Mouse (Mus musculus) adrenal gland, postnatal 14 days (tissue): ENCODE data around the gene Gramd4. TPM values are rescaled to one million over a fixed set of nuclear protein-coding genes. Genes with fewer than 3 reads are reported as not detected.
"Not testable (repeated sequence)": the region's sequence is repeated elsewhere in the genome, so short reads cannot be mapped to it uniquely, and the experiment has no call there.

Source experiments
- DNase-seq: peaks from one replicate; pipeline ENCODE4 v3.0.0; 2021; ENCODE audit warnings: mixed read lengths
- total RNA-seq: library from RNA; stranded (reverse); gene quantifications from 2 replicates; pipeline ENCODE4 v1.2.3, GENCODE M21; 2021

Gene Gramd4
- total RNA-seq, 1 experiment from 2014 or later: 17.5 TPM

DNA sequence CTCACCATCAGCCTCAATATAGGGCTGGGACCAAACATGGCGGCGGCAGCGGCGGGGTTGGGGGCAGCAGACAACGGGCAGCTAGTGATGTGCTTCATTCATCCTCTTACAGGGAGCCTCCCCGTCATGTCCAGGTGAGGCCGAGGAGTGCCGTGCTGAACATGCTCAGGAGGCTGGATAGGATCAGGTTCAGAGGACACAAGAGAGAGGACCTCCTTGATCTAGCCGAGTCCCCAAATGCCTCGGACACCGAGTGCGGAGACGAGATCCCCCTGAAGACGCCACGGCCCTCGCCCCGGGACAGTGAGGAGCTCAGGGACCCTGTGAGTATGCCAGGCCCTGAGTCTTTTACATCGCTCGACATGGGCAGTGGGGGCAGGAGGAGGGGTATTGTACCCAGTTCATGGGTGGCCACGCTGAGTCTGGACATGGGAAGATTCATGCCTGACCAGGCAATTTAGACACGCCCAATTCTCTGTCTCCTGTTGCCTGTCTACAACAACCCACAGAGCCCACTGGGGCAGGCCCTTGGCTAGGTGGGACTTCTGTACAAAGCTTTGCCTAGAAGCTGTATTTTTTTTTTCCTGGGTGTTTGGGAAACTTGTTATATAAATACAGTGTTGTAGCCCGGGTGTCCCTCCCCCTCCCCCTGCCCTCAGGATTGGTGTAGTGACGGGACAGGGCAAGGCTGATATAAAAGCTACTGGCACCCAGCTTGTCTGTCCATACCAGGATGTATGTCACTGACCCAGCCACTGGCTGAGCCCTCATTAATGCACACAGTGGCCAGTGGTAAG lies 33.9 kb downstream of the Gramd4 start:
- no peak for DNase-seq

DNA sequence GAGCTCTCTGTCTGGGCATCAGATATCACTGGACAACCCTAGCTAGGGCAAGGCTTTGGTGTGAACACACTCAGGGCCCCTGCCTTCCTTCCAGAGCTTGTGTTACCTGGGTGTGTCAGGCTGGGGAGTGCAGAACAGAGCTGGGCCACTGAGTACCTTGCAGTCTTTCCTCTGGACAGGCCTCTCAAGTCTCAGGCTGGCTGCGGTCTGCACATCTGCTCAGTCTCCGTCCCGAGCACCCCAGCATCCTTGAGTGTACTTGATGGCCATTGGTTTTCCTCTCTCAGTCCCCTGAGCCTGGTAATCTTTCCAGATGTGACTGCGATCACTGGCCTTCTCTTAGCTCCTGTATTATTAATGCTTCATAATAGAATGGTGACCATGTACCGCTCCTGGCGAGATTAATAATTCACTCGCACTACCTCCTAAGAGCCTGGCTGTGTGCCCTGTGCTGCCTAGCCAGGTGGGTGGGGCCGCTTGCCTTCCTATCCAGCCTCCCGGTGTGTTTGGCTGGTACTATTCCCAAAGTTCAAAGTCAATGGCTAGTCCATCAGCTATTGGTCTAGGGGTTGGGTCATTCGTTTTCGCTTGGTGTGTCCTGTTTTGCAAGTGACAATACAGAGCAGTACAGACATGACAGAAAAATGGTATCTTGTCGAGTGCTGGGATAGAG lies 34.6 kb downstream of the Gramd4 start:
- DNase-seq: no peak

DNA sequence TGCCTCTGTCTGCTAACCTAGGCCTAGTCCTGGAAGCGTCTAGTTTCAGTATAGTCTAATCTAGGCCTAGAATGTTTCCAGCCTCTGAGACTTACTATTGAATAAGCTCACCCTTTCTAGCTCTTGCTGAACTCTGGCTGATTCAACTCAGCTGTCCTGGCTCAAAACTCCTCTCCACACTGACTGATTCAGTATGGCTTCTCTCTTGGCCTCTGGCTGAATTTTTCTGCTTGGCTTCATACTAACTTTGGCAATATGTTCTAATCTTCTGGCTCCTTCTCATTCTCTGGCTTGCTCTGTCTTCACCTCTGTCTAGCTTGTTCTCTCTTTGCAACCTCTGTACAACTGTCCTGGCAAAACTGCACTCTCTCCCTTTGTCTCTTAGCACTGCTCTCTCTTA lies 35.7 kb downstream of the Gramd4 start:
- no peak for DNase-seq

DNA sequence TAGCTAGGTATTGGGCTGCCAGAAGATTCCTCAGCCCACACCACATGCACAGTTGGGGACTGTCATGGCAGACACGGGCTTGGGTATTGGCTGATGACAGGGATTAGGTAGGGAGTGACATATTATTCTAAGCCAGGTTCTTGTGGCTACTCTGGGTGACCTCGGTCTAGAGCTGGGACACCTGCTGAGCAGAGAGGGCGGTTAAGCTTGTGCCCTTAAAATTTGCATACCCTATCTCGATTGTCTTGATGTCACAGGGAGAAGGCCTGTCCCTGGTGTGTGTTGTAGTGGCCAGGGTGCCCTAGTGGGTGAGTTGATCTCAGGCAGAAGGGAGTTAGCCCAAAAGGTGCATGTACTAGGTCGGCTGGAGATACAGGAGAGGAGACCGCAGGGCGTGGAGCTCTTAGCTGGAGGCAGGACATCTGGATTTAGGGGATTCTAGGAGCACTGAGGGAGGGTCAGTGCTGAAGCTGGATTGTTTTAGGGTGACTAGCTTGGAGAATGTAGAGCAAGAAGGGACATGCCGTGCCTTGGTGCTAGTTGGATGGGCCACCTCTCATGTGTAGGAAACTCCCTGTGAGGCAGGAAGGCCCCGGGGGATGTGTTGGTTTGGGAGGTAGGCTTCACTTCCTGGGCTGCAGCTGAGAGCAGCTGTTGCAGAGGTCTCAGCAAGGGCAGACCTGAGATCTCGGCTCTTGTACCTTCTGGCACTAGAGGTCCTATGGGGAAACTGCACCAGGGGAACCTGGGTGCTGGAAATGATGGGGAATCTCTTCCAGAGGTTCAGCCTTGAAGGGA lies 37.0 kb downstream of the Gramd4 start:
- DNase-seq: no peak

DNA sequence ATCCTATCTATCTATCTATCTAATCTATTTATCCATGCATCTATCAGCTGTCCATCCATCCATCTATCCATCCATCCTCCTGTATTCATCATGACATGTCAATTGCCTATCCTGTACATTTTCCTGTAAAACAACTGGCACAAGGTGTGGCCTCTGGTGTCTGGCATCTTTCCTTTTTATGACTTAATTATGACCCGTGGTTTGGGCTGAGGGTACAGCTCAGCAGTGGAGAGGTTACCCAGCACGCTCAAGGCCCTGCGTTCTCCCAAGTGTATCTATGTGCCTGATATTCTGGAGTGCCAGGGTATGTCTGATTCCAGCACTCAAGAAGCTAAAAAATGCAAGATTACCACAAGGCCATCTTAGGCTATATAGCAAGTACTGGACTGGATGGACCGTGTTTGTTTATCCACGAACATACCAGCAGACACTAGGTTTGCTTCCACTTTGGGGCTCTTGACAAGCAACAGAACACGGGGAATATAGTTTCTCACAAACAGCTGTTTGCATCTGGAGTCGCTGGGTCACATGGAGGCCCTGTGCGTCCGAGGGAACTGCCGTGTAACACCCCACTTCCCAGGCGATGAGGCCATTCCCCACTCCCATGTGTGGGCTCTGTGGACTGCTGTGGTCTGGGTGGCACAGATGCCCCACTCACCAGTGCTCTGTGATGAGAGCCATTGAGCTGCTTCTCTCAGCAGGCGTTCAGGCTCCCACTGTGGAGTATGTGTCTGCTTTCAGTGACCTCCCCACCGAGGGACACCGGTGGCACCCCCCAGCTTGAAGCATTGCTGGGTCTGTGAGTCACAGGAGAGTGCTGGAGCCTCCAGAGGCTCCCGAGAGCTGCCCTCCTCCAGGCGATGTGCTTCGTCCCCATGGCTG lies 38.5 kb downstream of the Gramd4 start:
- DNase-seq: no peak

DNA sequence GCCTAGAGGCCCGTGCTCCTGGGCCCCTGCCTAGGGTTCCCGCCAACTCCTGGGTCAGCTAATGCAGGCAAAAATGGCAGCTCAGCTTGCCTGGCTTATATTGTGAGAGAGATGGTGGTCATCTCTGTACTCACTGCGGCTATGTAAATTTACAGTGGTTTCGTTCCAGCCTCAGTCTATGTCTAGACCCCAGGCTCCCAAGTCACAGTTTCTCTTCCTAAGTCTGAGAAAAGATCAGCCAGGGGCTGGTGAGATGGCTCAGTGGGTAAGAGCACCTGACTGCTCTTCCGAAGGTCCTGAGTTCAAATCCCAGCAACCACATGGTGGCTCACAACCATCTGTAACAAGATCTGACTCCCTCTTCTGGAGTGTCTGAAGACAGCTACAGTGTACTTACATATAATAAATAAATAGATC lies 39.1 kb downstream of the Gramd4 start:
- DNase-seq: not testable (repeated sequence)

DNA sequence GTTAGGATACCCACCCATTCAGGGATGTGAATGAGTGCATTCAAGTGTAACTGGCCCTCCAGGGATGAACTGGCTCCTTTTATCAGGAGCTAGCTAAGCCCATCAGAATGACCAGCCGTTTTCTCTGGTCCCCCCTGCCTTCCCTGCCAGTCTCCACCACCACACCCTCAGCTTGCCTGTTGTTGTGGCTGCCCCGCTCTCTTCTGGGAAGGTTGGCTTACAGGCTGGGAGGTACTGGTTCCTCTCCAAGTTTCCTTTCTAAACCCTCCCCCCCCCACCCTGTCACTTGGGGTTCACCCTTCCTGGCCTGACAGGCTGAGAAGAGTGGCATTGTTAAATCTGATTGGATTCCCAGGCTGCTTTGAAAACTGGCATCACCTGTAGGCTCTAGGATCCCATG lies 40.4 kb downstream of the Gramd4 start:
- DNase-seq: no peak

DNA sequence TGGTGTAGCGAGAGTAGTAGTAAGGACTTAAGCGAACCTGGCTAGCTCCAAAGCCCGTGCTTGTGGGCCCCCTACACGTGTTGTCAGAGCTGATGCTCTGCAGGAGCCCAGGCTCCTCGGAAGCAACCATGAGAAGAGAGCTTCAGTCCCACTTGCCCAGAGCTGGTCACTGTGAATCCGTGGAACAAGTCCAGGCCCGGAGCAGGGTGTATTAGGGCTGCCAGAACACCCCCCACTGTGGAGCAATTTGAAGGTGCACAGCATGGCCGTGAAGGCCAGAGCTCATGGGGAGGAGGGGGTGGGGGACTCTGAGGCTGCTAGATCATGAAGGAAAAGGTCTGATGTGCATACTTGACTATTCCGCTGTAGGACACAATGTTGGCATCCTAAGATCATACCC lies 44.1 kb downstream of the Gramd4 start:
- no peak for DNase-seq

DNA sequence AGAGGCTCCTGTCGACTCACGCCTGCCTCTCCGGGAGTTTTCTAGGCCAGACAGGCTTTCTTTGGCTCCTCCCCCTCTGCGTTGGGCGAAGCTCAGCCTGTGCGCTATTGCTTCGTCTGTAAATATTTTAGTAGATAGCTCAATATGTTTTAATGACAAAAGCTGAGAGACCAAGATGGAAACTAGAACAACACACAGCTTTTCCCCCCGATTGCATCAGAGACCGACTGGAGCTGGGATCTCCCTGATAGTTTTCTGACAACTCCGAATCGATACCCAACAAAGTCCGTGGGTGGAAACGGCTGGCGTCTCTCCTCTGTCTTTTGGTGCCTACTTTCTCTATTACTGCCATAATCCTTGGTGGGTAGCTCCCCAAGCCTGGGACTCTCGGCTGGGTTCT lies 44.8 kb downstream of the Gramd4 start:
- DNase-seq: no peak

DNA sequence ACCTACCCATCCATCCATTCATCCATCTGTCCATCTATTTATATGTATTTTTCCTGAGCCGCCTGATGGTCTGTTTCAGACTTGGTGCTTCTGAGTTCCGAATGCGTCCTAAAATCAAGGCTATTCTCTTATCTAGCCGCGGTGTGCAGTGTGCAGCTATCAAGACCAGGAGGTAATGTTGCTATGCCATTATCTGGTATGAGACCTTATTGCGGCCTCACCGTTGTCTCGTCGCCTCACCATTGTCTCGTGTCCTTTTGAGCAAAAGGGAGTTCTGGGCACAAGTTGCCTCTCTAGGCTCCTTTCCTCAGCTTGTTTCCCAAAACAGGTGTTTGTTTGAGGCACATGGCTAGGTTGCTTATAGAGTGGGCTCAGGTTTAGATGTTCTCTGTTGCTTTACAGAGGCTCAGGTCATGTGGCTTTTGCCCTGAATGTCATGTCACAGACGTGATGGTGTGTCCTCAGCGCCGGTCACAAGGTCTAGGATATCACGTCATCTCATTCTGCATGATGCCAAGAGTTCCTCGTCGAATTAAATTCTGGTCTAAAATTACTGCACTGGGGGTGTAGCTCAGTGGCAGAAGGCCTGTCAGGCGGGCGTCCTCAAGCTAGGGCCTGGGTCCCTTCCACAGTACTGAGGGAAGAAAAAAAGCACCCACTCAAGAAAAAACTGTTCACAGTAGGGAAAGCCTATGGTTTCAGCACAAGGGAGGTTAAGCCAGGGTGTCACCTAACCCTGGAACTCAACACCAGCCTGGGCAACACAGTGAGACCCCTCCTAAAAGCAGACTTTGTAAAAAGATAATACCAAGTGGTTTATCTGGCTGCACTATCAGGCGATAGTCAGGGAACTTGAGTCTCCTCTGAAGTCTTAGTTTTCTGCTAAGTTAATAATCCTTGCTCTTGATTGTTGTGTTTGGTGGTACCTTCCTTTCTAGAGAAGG lies 47.2 kb downstream of the Gramd4 start:
- no peak for DNase-seq

DNA sequence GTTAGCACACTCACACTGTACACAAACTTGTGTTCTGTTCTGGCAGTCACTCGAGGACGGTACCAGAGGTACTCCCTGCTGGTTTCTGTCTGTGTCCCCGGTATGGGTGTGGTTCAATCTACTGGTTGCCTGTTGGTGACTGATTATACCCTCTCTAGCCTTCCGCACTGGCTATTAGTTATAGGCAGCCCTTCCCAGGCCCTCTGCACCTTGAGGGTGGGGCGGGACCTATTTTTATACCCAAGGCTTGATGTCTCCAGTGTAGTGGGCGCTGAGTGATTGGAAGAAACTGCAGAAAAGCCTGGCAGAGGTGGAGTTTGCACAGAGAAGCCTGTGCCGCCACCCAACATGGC lies 47.8 kb downstream of the Gramd4 start:
- DNase-seq: no peak

DNA sequence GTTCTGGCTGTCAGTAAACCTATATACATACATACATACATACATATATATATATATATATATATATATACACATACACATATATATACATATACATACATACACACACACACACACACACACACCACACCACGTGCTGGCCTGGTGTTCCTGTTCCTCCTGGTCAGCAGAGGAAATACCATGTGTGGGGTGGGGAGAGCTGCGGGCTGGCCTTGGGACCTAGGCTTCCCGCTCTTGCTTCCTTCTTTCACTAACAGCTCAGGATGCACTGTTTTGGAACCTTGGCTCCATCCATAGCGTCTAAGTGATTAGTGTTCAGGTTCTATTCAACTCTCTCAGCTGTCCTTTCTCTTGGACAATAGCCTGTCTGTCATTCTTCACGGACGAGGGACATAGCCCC lies 48.3 kb downstream of the Gramd4 start:
- DNase-seq: no peak

DNA sequence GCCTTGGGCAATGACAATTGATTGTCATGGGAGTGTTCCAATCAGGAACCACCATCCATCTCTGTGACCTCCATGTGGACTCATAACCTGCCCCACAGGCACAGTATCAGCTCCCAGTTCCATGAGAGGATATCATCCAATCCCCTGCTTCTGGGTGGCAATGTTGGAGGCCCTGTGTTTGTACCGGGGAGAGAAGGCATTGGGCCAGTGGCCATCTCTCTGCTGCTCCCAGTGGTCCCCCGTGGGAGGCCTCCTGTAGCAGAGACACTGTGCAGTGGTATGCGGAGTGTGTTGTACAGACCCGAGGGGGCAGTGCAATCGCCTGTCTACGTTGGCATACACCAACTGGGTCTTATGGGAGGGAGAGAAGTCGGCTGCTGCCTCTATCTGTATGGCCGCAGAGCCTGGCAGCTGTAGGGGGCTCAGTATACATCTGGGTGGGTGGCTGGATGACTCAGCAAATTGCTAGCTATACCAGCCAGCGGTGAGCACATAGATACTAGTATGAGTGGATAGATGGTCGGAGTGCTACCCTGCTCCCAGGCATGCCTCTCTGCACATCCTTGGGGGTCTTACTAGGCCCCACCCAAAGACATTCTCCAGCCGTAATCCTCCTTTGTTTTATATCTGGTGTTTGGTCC lies 50.5 kb downstream of the Gramd4 start:
- DNase-seq: no peak

DNA sequence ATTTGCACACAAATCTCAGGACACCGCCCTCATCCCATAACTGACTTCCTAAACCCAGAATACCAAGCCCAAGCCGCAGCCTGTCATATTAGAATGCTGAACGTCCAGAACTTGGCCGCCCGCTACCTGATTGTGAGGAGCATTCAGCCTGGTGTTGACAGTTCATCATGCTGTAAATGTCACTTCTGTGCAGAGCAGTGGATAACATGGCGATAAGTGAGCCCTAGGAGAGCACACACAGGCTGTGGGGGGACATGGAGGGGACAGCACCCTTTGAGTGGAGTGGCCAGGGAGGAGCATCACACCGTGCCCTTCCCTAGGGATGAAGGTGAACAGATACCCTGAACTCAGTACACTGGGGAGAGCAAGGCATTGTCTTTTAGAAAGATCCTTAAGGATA lies 51.8 kb downstream of the Gramd4 start:
- no peak for DNase-seq

DNA sequence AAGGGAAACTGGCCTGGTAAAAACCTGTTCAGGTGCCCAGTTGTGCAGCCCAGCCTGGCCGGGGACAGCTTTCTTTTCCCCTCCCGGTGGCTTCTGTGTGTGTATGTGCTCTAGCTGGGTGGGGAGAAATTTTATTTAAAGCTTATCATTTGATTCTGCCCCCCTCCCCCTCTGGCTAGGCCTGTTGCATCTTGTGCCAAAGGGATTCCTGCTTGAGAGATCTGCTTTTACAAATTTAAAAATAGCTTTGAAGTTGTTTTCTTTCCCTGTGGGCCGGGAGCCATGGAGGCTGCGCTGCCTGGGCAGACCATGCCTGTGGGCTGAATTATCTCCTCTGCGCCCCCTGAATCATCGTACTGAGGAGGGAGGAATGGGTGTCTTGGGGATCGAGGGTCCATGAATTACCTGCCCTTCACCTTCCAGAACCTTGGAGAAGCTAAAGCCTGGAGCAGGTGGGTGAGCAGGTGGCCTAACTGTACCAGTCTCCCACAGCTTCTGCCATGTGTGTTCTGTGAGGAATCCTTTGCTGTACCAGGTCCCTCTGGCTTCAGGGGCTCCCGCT lies 52.2 kb downstream of the Gramd4 start:
- peak; percentile 43 for DNase-seq

DNA sequence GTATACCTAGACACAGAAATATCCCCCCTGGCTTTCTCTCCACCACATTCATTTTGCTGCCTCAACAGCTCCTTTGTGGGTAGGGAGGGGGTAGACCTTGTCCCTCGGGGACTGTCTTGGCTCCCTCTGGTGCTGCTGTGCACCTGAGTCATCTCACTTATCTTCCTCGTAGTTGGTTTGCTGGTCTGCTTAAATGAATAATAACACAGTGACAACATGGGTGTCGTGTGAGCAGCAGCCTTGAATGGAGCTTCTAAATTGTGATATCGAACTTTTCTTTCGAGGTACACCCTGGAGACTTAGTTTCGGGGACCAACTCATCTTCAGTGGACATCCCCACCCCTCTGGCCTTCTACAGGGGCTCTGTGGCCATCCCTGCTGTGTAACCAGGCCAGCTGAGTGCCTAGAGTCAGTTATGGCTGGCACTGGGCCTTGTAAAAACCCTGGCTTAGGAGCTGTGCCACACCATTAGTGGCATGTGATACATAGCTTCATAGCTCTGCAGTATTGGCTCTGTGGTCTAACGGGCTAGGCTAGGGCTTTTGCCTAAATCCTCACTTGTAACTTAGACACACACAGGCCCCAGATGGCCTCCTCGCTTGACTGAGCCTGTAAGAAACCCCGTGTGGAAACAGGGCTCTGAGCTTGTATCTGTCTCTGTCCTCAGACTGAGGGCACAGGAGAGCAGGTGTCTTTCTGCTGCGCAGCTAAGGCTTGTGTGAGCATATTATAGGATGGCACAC lies 53.0 kb downstream of the Gramd4 start:
- no peak for DNase-seq

DNA sequence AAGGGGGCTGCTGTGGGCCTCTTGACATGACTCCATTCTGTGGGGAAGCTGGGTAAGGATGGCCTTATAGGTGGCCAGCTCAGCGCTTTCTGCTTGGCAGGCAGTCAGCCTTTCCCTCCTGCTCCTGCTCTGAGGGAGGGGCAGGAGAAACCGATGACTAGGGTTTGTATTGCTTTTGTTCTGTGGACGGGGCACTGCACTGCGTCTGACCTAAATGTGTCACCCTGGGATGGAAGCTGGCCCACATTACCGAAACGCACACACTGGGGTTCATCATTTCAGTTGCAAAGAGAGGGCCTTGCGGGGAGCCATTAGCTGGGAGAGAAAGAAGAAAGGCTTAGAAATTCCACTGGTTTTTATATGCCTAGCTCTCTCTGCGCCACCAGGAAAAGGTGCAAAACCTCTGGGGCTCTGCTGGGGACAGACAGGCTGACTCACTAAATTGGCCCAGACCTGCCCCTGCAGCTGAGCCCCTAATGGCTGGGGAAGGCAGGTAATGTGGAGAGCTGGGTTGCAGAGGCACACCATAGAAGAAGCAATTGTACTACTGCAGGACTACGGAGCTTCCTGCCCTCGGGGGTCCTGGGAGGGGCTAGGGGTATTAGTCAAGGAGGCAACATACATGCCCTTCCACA lies 55.3 kb downstream of the Gramd4 start:
- peak; percentile 71 for DNase-seq

DNA sequence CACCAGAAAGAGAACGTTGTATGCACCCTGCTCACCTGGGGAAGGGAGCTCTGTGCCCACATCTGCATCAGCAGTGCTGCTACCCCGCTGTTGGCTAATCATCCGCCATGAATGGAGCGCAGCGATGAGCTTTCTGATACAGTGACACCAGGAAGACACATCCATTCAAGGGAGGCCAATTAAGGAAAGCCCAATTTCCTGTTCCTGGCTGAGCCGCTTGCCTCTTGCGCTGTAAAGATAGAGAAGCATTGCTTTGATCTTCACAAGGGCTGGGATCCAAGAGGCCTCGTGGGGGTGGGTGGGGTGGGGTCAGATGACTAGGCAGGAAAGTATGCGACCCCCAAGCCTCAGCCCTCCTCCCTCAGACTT lies 55.8 kb downstream of the Gramd4 start:
- DNase-seq: no peak

DNA sequence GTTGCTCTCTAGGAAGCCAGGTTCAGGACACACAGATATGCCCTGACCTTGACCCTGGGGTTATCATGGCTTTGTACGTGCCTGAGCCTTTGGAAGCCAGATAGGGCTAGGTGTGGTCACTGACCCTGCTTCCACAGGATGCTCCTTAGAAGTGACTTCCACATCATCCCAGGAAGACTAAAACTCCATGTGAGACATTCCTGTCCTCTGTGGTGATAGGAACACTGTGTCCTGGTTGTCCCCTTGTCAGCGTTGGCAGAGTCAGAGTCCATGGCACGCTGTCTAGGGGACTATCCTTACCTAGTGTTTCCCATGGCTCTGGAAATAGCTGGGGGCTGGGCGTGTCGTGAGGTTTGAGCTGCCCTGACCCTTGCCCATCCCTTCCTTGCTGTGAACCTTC lies 58.9 kb downstream of the Gramd4 start:
- DNase-seq: peak; percentile 64
